Mouse (Mus musculus): Measurements from ENCODE around the gene Phlpp1. TPM values are rescaled to one million over a fixed set of nuclear protein-coding genes. Genes with fewer than 3 reads are reported as not detected.

Phlpp1 gene
- polyA plus RNA-seq, 1 experiment from 2014 or later: 4.7 TPM

GRCm38 (mm10) chr1:106243371-106243770 is 71.8 kb downstream of the Phlpp1 start:
- Histone ChIP-seq H3K27me3 (no peaks in the 10 kb centered on the region), H3K4me1 (peaks cover 16% of the 10 kb centered on the region), H3K9ac (no peak overlapping the region), H3K9me3 (replicated peaks) (no peaks in the 10 kb centered on the region), H3K27ac (replicated peaks) (no peak overlapping the region), H3K36me3 (0 out of 2 replicates have a peak, but pooled peaks cover 2% of the 10 kb centered on the region), H3K4me3 (replicated peaks) (no peak overlapping the region), H3K4me2 (replicated peaks) (no peak overlapping the region)
- no peak for ATAC-seq (ENCODE audit: insufficient number of reproducible peaks, low FRiP score, low TSS enrichment, low read depth)
- WGBS: 91% methylated on average over 1 of the region's 1 CpGs

- no peak for ATAC-seq (ENCODE audit: insufficient number of reproducible peaks, low FRiP score, low TSS enrichment, low read depth)
- no peak overlapping the region for H3K4me2 ChIP-seq (replicated peaks)
- no peak overlapping the region for H3K27ac ChIP-seq (replicated peaks)
- H3K36me3 ChIP-seq: 0 out of 2 replicates have a peak, but pooled peaks cover 2% of the 10 kb centered on the region
- no peaks in the 10 kb centered on the region for H3K27me3 ChIP-seq
- H3K4me3 ChIP-seq (replicated peaks): no peak overlapping the region
- no peak overlapping the region for H3K9ac ChIP-seq
- no peaks in the 10 kb centered on the region for H3K9me3 ChIP-seq (replicated peaks)
- 86% methylated on average over 3 of the region's 3 CpGs for WGBS
- H3K4me1 ChIP-seq: peaks cover 13% of the 10 kb centered on the region
These were observed 72.7 kb downstream of the Phlpp1 start for GRCm38 (mm10) chr1:106244245-106244644.

GRCm38 (mm10) chr1:106254047-106254446 is 82.5 kb downstream of the Phlpp1 start:
- no peak for ATAC-seq (ENCODE audit: insufficient number of reproducible peaks, low FRiP score, low TSS enrichment, low read depth)
- Histone ChIP-seq H3K4me2 (replicated peaks) (no peak overlapping the region), H3K36me3 (no peaks in the 10 kb centered on the region), H3K27ac (replicated peaks) (no peak overlapping the region), H3K9ac (no peak overlapping the region), H3K4me3 (replicated peaks) (no peak overlapping the region), H3K9me3 (replicated peaks) (no peaks in the 10 kb centered on the region), H3K4me1 (no peaks in the 10 kb centered on the region), H3K27me3 (no peaks in the 10 kb centered on the region)
- WGBS: 89% methylated on average over 1 of the region's 1 CpGs

GRCm38 (mm10) chr1:106257176-106257575 is 85.6 kb downstream of the Phlpp1 start:
- no peak overlapping the region for H3K27ac ChIP-seq (replicated peaks)
- no peak for ATAC-seq (ENCODE audit: insufficient number of reproducible peaks, low FRiP score, low TSS enrichment, low read depth)
- H3K9ac ChIP-seq: no peak overlapping the region
- H3K27me3 ChIP-seq: no peaks in the 10 kb centered on the region
- H3K4me1 ChIP-seq: peaks cover 11% of the 10 kb centered on the region; the same call in 1 of the 2 replicates
- 67% methylated on average over 1 of the region's 1 CpGs for WGBS
- no peak overlapping the region for H3K4me2 ChIP-seq (replicated peaks)
- no peaks in the 10 kb centered on the region for H3K9me3 ChIP-seq (replicated peaks)
- no peak overlapping the region for H3K4me3 ChIP-seq (replicated peaks)
- no peaks in the 10 kb centered on the region for H3K36me3 ChIP-seq

GRCm38 (mm10) chr1:106268028-106268799 is 96.7 kb downstream of the Phlpp1 start:
- Histone ChIP-seq H3K36me3 (no peaks in the 10 kb centered on the region), H3K27ac (replicated peaks) (no peak overlapping the region), H3K9me3 (replicated peaks) (no peaks in the 10 kb centered on the region), H3K9ac (no peak overlapping the region), H3K4me2 (replicated peaks) (no peak overlapping the region), H3K27me3 (no peaks in the 10 kb centered on the region), H3K4me3 (replicated peaks) (no peak overlapping the region), H3K4me1 (no peaks in the 10 kb centered on the region)
- no peak for ATAC-seq (ENCODE audit: insufficient number of reproducible peaks, low FRiP score, low TSS enrichment, low read depth)
- WGBS: 80% methylated on average over 6 of the region's 6 CpGs

GRCm38 (mm10) chr1:106269337-106269736 is 97.8 kb downstream of the Phlpp1 start:
- WGBS: 65% methylated on average over 4 of the region's 4 CpGs

GRCm38 (mm10) chr1:106272916-106273315 is 101.4 kb downstream of the Phlpp1 start:
- Histone ChIP-seq H3K36me3 (no peaks in the 10 kb centered on the region), H3K9ac (no peak overlapping the region), H3K4me1 (peaks cover 18% of the 10 kb centered on the region), H3K27me3 (no peaks in the 10 kb centered on the region), H3K9me3 (replicated peaks) (no peaks in the 10 kb centered on the region), H3K4me2 (replicated peaks) (no peak overlapping the region), H3K4me3 (replicated peaks) (no peak overlapping the region), H3K27ac (replicated peaks) (no peak overlapping the region)
- no peak for ATAC-seq (ENCODE audit: insufficient number of reproducible peaks, low FRiP score, low TSS enrichment, low read depth)
- 66% methylated on average over 2 of the region's 2 CpGs for WGBS

More at GRCm38 (mm10) chr1:106269337-106269736, 97.8 kb downstream of the Phlpp1 start:
- Histone ChIP-seq H3K4me3 (replicated peaks) (no peak overlapping the region), H3K4me2 (replicated peaks) (no peak overlapping the region), H3K27me3 (no peaks in the 10 kb centered on the region), H3K36me3 (no peaks in the 10 kb centered on the region), H3K27ac (replicated peaks) (no peak overlapping the region), H3K4me1 (peaks cover under 1% of the 10 kb centered on the region), H3K9me3 (replicated peaks) (no peaks in the 10 kb centered on the region), H3K9ac (no peak overlapping the region)
- no peak for ATAC-seq (ENCODE audit: insufficient number of reproducible peaks, low FRiP score, low TSS enrichment, low read depth)

GRCm38 (mm10) chr1:106273801-106274200 is 102.2 kb downstream of the Phlpp1 start:
- Histone ChIP-seq H3K4me3 (replicated peaks) (no peak overlapping the region), H3K4me1 (peaks cover 21% of the 10 kb centered on the region), H3K9ac (no peak overlapping the region), H3K27me3 (no peaks in the 10 kb centered on the region), H3K27ac (replicated peaks) (no peak overlapping the region), H3K36me3 (no peaks in the 10 kb centered on the region), H3K9me3 (replicated peaks) (no peaks in the 10 kb centered on the region), H3K4me2 (replicated peaks) (no peak overlapping the region)
- WGBS: 89% methylated on average over 6 of the region's 6 CpGs
- ATAC-seq (ENCODE audit: insufficient number of reproducible peaks, low FRiP score, low TSS enrichment, low read depth): no peak

GRCm38 (mm10) chr1:106274561-106275001 is 103.0 kb downstream of the Phlpp1 start:
- Histone ChIP-seq H3K27me3 (no peaks in the 10 kb centered on the region), H3K4me2 (replicated peaks) (no peak overlapping the region), H3K9me3 (replicated peaks) (no peaks in the 10 kb centered on the region), H3K9ac (no peak overlapping the region), H3K4me3 (replicated peaks) (no peak overlapping the region), H3K4me1 (peaks cover 24% of the 10 kb centered on the region), H3K27ac (replicated peaks) (0 out of 2 replicates have a peak overlapping the region, but pooled peaks have one; percentile 0), H3K36me3 (no peaks in the 10 kb centered on the region)
- WGBS: 39% methylated on average over 10 of the region's 10 CpGs
- ATAC-seq (ENCODE audit: insufficient number of reproducible peaks, low FRiP score, low TSS enrichment, low read depth): no peak

GRCm38 (mm10) chr1:106275142-106275541 is 103.6 kb downstream of the Phlpp1 start:
- Histone ChIP-seq H3K4me1 (peaks cover 27% of the 10 kb centered on the region), H3K4me3 (replicated peaks) (no peak overlapping the region), H3K27me3 (no peaks in the 10 kb centered on the region), H3K9ac (no peak overlapping the region), H3K27ac (replicated peaks) (0 out of 2 replicates have a peak overlapping the region, but pooled peaks have one; percentile 0), H3K36me3 (no peaks in the 10 kb centered on the region), H3K9me3 (replicated peaks) (no peaks in the 10 kb centered on the region), H3K4me2 (replicated peaks) (no peak overlapping the region)
- no peak for ATAC-seq (ENCODE audit: insufficient number of reproducible peaks, low FRiP score, low TSS enrichment, low read depth)
- WGBS: 56% methylated on average over 4 of the region's 4 CpGs

GRCm38 (mm10) chr1:106275731-106276130 is 104.2 kb downstream of the Phlpp1 start:
- Histone ChIP-seq H3K4me1 (peaks cover 27% of the 10 kb centered on the region), H3K36me3 (no peaks in the 10 kb centered on the region), H3K9ac (no peak overlapping the region), H3K9me3 (replicated peaks) (no peaks in the 10 kb centered on the region), H3K27ac (replicated peaks) (peak overlapping the region; percentile 13; the same call in 1 of the 2 replicates), H3K27me3 (no peaks in the 10 kb centered on the region), H3K4me2 (replicated peaks) (no peak overlapping the region), H3K4me3 (replicated peaks) (no peak overlapping the region)
- whole genome bisulfite sequencing: 73% methylated on average over 7 of the region's 7 CpGs
- ATAC-seq (ENCODE audit: insufficient number of reproducible peaks, low FRiP score, low TSS enrichment, low read depth): no peak

GRCm38 (mm10) chr1:106276824-106277223 is 105.3 kb downstream of the Phlpp1 start:
- no peaks in the 10 kb centered on the region for H3K36me3 ChIP-seq
- H3K4me3 ChIP-seq (replicated peaks): no peak overlapping the region
- H3K4me2 ChIP-seq (replicated peaks): no peak overlapping the region
- no peaks in the 10 kb centered on the region for H3K27me3 ChIP-seq
- no peaks in the 10 kb centered on the region for H3K9me3 ChIP-seq (replicated peaks)
- no peak overlapping the region for H3K9ac ChIP-seq
- WGBS: 33% methylated on average over 1 of the region's 1 CpGs
- peak overlapping the region; percentile 28 for H3K27ac ChIP-seq (replicated peaks)
- peaks cover 27% of the 10 kb centered on the region for H3K4me1 ChIP-seq
- no peak for ATAC-seq (ENCODE audit: insufficient number of reproducible peaks, low FRiP score, low TSS enrichment, low read depth)

All from embryonic facial prominence, embryonic 15.5 days (tissue).